Mouse (Mus musculus): ENCODE measurements around the gene Zdhhc6. TPM values are rescaled to one million over a fixed set of nuclear protein-coding genes. Genes with fewer than 3 reads are reported as not detected.

Gene Zdhhc6
- 79.5 TPM for polyA plus RNA-seq (2017; shearing (Covaris generic))

GRCm38 (mm10) chr19:55315452-55316108 is at the start of gene Zdhhc6:
Zdhhc6 (minus strand) TSS chr19:55316032.

GRCm38 (mm10) chr19:55316109-55316714 is 380 bp upstream of the Zdhhc6 start, which contains the start of gene Vti1a:
Vti1a (plus strand) TSS chr19:55316295.

GRCm38 (mm10) chr19:55251383-55252124 is 64.3 kb downstream of the Zdhhc6 start, which contains the start of gene Acsl5:
Acsl5 (plus strand) TSS chr19:55251938.

GRCm38 (mm10) chr19:55241186-55241645 is 74.6 kb downstream of the Zdhhc6 start, which contains the start of gene Gucy2g:
Gucy2g (minus strand) TSS chr19:55241236.

Other genes with a start within 250 kb of the Zdhhc6 start
- 1.7 TPM for gene Gpam, start 188.8 kb downstream of the Zdhhc6 start, polyA plus RNA-seq (2017; shearing (Covaris generic))
- gene Tectb, start 135.3 kb downstream of the Zdhhc6 start, polyA plus RNA-seq (2017; shearing (Covaris generic)), result not detected
- 0.30 TPM for gene Gucy2g, start 74.8 kb downstream of the Zdhhc6 start, polyA plus RNA-seq (2017; shearing (Covaris generic))
- 158 TPM for gene Acsl5, start 64.1 kb downstream of the Zdhhc6 start, polyA plus RNA-seq (2017; shearing (Covaris generic))
- gene Vti1a, start 263 bp upstream of the Zdhhc6 start, polyA plus RNA-seq (2017; shearing (Covaris generic)), result 69.9 TPM

Measured in CD4-positive, CD25-positive, alpha-beta regulatory T cell, adult 9 weeks (primary cell).